Mouse (Mus musculus): ENCODE data around the gene BC048507.
"Not testable (repeated sequence)": the region's sequence is repeated elsewhere in the genome, so short reads cannot be mapped to it uniquely, and the experiment has no call there.

BC048507 gene

GRCm38 (mm10) chr13:67863026-67863425 lies at the start of gene BC048507:
TSS of gene BC048507 (plus strand) at chr13:67863326.
- no peak for DNase-seq

- DNase-seq = peak; percentile 77 to 80
Observed at GRCm38 (mm10) chr13:67813710-67814660, 49.1 kb upstream of the BC048507 start, which contains the start of gene Zfp273. TSS of gene Zfp273 (plus strand) at chr13:67813740.

GRCm38 (mm10) chr13:67818636-67819035 lies 44.5 kb upstream of the BC048507 start:
- DNase-seq = no peak

GRCm38 (mm10) chr13:67830911-67831336 lies 32.2 kb upstream of the BC048507 start, which contains the start of gene Gm10037:
TSS of gene Gm10037 (plus strand) at chr13:67831106.
- peak; percentile 22 to 60 for DNase-seq

GRCm38 (mm10) chr13:67833137-67833536 lies 30.0 kb upstream of the BC048507 start:
- DNase-seq = not testable (repeated sequence)

- DNase-seq = no peak
Observed at GRCm38 (mm10) chr13:67843775-67844118, 19.4 kb upstream of the BC048507 start.

- peak in 1 of 2 experiments; percentile 70 for DNase-seq
Observed at GRCm38 (mm10) chr13:67844119-67844852, 18.8 kb upstream of the BC048507 start.

GRCm38 (mm10) chr13:67844853-67845194 lies 18.3 kb upstream of the BC048507 start:
- DNase-seq = no peak

- no peak for DNase-seq
Observed at GRCm38 (mm10) chr13:67850361-67850760, 12.8 kb upstream of the BC048507 start.

- no peak for DNase-seq
Observed at GRCm38 (mm10) chr13:67853130-67853529, 10.0 kb upstream of the BC048507 start.

GRCm38 (mm10) chr13:67853983-67854382 lies 9.1 kb upstream of the BC048507 start:
- DNase-seq = no peak

GRCm38 (mm10) chr13:67857317-67857716 lies 5.8 kb upstream of the BC048507 start:
- no peak for DNase-seq

GRCm38 (mm10) chr13:67862508-67862907 lies 618 bp upstream of the BC048507 start:
- no peak for DNase-seq

GRCm38 (mm10) chr13:67864764-67865350 lies 1.7 kb downstream of the BC048507 start:
- DNase-seq = no peak

GRCm38 (mm10) chr13:67867899-67868298 lies 4.8 kb downstream of the BC048507 start:
- no peak for DNase-seq

GRCm38 (mm10) chr13:67876049-67876698 lies 13.0 kb downstream of the BC048507 start:
- not testable (repeated sequence) for DNase-seq

- DNase-seq = no peak
Observed at GRCm38 (mm10) chr13:67876699-67877254, 13.7 kb downstream of the BC048507 start.

GRCm38 (mm10) chr13:67883966-67884365 lies 20.8 kb downstream of the BC048507 start:
- DNase-seq = no peak

GRCm38 (mm10) chr13:67909759-67910158 lies 46.6 kb downstream of the BC048507 start:
- no peak for DNase-seq

Data from lung, postnatal 4 days (tissue).